Mouse (Mus musculus): ENCODE measurements around the gene Ak8. TPM values are rescaled to one million over a fixed set of nuclear protein-coding genes. Genes with fewer than 3 reads are reported as not detected.

Gene Ak8
- polyA plus RNA-seq, 1 experiment from 2014 or later = 0.72 TPM

GRCm38 (mm10) chr2:28810260-28811013 is 110.5 kb downstream of the Ak8 start:
- no peak for DNase-seq (ENCODE audit: low spot score)

GRCm38 (mm10) chr2:28818866-28819265 is 118.9 kb downstream of the Ak8 start:
- 84% methylated on average over 4 of the region's 4 CpGs for WGBS
- Histone ChIP-seq H3K27ac (replicated peaks) (no peak overlapping the region), H3K9me3 (replicated peaks) (no peaks in the 10 kb centered on the region), H3K4me3 (no peak overlapping the region), H3K36me3 (peaks cover 22% of the 10 kb centered on the region), H3K4me1 (0 out of 2 replicates have a peak, but pooled peaks cover 3% of the 10 kb centered on the region), H3K27me3 (ENCODE audit: low read depth, poor library complexity, severe bottlenecking) (no peaks in the 10 kb centered on the region)
- no peak for DNase-seq (ENCODE audit: low spot score)

More at GRCm38 (mm10) chr2:28810260-28811013, 110.5 kb downstream of the Ak8 start:
- Histone ChIP-seq H3K4me1 (peaks cover 10% of the 10 kb centered on the region), H3K27ac (replicated peaks) (no peak overlapping the region), H3K9me3 (replicated peaks) (no peaks in the 10 kb centered on the region), H3K27me3 (ENCODE audit: low read depth, poor library complexity, severe bottlenecking) (no peaks in the 10 kb centered on the region), H3K36me3 (no peaks in the 10 kb centered on the region), H3K4me3 (no peak overlapping the region)
- WGBS = 59% methylated on average over 5 of the region's 5 CpGs

- H3K4me1 ChIP-seq = no peaks in the 10 kb centered on the region
- H3K4me3 ChIP-seq = no peak overlapping the region
- DNase-seq (ENCODE audit: low spot score) = no peak
- 48% methylated on average over 4 of the region's 4 CpGs for WGBS
- H3K27ac ChIP-seq (replicated peaks) = no peak overlapping the region
- peaks cover 100% of the 10 kb centered on the region for H3K36me3 ChIP-seq
- H3K9me3 ChIP-seq (replicated peaks) = no peaks in the 10 kb centered on the region
- no peaks in the 10 kb centered on the region for H3K27me3 ChIP-seq (ENCODE audit: low read depth, poor library complexity, severe bottlenecking)
Observed at GRCm38 (mm10) chr2:28829265-28829664, 129.3 kb downstream of the Ak8 start.

GRCm38 (mm10) chr2:28836181-28836940 is 136.4 kb downstream of the Ak8 start:
- no peaks in the 10 kb centered on the region for H3K27me3 ChIP-seq (ENCODE audit: low read depth, poor library complexity, severe bottlenecking)
- no peak overlapping the region for H3K4me3 ChIP-seq
- WGBS = 86% methylated on average over 3 of the region's 3 CpGs
- H3K9me3 ChIP-seq (replicated peaks) = no peaks in the 10 kb centered on the region
- DNase-seq (ENCODE audit: low spot score) = no peak
- H3K36me3 ChIP-seq = peaks cover 56% of the 10 kb centered on the region
- H3K4me1 ChIP-seq = peaks cover 29% of the 10 kb centered on the region
- no peak overlapping the region for H3K27ac ChIP-seq (replicated peaks)

- WGBS = under 1% methylated on average over 53 of the region's 53 CpGs
- H3K27me3 ChIP-seq (ENCODE audit: low read depth, poor library complexity, severe bottlenecking) = no peaks in the 10 kb centered on the region
- H3K4me1 ChIP-seq = peaks cover 48% of the 10 kb centered on the region
- no peaks in the 10 kb centered on the region for H3K9me3 ChIP-seq (replicated peaks)
- peak overlapping the region; percentile 96 for H3K27ac ChIP-seq (replicated peaks)
- DNase-seq (ENCODE audit: low spot score) = peak; percentile 45
- peak overlapping the region; percentile 99 for H3K4me3 ChIP-seq
- peaks cover 27% of the 10 kb centered on the region for H3K36me3 ChIP-seq
Observed at GRCm38 (mm10) chr2:28839501-28840221, 139.7 kb downstream of the Ak8 start.

GRCm38 (mm10) chr2:28840222-28840951 is 140.4 kb downstream of the Ak8 start, which contains the start of the genes Gtf3c4 and Ddx31:
TSS of gene Gtf3c4 (minus strand) at chr2:28840360.
TSS of gene Ddx31 (plus strand) at chr2:28840406.
- H3K9me3 ChIP-seq (replicated peaks) = no peaks in the 10 kb centered on the region
- H3K4me1 ChIP-seq = peaks cover 48% of the 10 kb centered on the region
- peak within 1 kb of the TSS; percentile 96 for H3K27ac ChIP-seq (replicated peaks)
- H3K27me3 ChIP-seq (ENCODE audit: low read depth, poor library complexity, severe bottlenecking) = no peaks in the 10 kb centered on the region
- peaks cover 27% of the 10 kb centered on the region for H3K36me3 ChIP-seq
- peak; percentile 95 for DNase-seq (ENCODE audit: low spot score)
- H3K4me3 ChIP-seq = peak within 1 kb of the TSS; percentile 99
- under 1% methylated on average over 63 of the region's 63 CpGs for WGBS

- Histone ChIP-seq H3K36me3 (peaks cover 35% of the 10 kb centered on the region), H3K27me3 (ENCODE audit: low read depth, poor library complexity, severe bottlenecking) (no peaks in the 10 kb centered on the region), H3K27ac (replicated peaks) (no peak overlapping the region), H3K4me1 (peaks cover 46% of the 10 kb centered on the region), H3K9me3 (replicated peaks) (no peaks in the 10 kb centered on the region), H3K4me3 (peak overlapping the region; percentile 99; the same call in 1 of the 2 replicates)
- 81% methylated on average over 3 of the region's 3 CpGs for WGBS
- no peak for DNase-seq (ENCODE audit: low spot score)
Observed at GRCm38 (mm10) chr2:28842042-28842441, 142.1 kb downstream of the Ak8 start.

DNA sequence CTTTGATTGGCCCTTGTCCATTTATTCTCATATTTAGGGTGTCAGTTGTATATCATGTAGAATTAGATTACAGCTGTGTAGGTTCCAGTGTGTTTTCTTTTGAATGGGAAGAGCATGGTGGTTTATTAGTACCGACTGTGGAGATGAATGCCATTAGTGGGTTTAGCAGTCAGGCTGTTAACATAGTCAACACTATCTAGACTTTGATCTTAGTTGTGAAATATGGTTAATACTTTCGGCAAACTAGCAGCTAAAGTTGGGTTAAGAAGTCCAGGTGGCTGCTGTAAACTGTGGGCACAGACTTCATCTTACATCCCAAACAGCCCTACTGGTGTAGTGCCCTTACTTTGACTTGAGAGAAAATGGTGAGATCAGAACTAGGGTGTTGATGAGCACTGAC is 148.9 kb downstream of the Ak8 start:
- H3K27ac ChIP-seq (replicated peaks) = no peak overlapping the region
- DNase-seq (ENCODE audit: low spot score) = no peak
- peaks cover 78% of the 10 kb centered on the region for H3K36me3 ChIP-seq
- no peaks in the 10 kb centered on the region for H3K4me1 ChIP-seq
- WGBS = 91% methylated on average over 2 of the region's 2 CpGs
- H3K4me3 ChIP-seq = no peak overlapping the region
- H3K27me3 ChIP-seq (ENCODE audit: low read depth, poor library complexity, severe bottlenecking) = no peaks in the 10 kb centered on the region
- H3K9me3 ChIP-seq (replicated peaks) = no peaks in the 10 kb centered on the region

DNA sequence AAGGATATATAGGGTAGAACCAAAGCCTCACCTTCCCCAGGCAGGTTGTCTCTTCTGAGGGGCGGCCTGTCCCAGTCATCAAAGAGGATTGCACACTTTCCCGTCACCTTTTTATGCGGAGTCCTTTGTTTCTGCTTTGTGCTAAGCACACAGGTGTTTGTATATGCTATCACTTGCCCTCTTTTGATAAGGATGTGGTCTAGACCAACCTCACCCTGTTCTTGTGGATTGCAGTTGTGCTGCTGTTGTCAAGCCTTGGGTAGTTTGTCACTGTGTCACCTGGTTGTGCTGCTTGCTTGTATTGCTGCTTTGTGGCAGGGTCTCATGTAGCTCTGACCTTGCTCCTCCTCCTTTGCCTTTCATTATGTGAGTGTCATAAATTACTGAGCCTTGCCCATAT is 152.6 kb downstream of the Ak8 start:
- H3K36me3 ChIP-seq = peaks cover 77% of the 10 kb centered on the region
- WGBS = 87% methylated on average over 3 of the region's 3 CpGs
- H3K27me3 ChIP-seq (ENCODE audit: low read depth, poor library complexity, severe bottlenecking) = no peaks in the 10 kb centered on the region
- H3K4me1 ChIP-seq = no peaks in the 10 kb centered on the region
- H3K27ac ChIP-seq (replicated peaks) = no peak overlapping the region
- DNase-seq (ENCODE audit: low spot score) = no peak
- H3K4me3 ChIP-seq = no peak overlapping the region
- H3K9me3 ChIP-seq (replicated peaks) = no peaks in the 10 kb centered on the region

- H3K4me1 ChIP-seq = no peaks in the 10 kb centered on the region
- WGBS = 89% methylated on average over 2 of the region's 2 CpGs
- no peaks in the 10 kb centered on the region for H3K27me3 ChIP-seq (ENCODE audit: low read depth, poor library complexity, severe bottlenecking)
- no peak for DNase-seq (ENCODE audit: low spot score)
- H3K4me3 ChIP-seq = no peak overlapping the region
- no peak overlapping the region for H3K27ac ChIP-seq (replicated peaks)
- peaks cover 78% of the 10 kb centered on the region for H3K36me3 ChIP-seq
- no peaks in the 10 kb centered on the region for H3K9me3 ChIP-seq (replicated peaks)
Observed at GRCm38 (mm10) chr2:28855773-28856172, 155.8 kb downstream of the Ak8 start.

DNA sequence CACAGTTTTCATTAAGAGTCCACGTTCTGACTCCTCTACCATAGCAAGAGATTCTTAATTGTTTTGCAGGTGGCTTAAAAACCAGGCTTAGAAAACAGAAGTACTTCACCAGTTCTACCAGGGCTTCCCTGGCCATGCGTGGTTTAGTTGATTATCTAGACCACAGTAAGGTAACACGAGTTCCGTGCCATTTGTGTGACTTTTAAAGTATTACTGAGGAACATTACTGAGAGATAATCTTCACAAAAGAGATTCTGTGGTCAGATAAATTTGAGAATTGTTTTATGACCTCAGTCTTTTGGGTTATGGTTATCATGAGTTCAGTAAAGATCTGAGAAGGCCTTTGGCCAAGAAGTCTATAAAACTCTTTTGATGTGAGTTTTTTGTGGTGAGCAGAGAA is 159.3 kb downstream of the Ak8 start:
- no peaks in the 10 kb centered on the region for H3K4me1 ChIP-seq
- no peaks in the 10 kb centered on the region for H3K27me3 ChIP-seq (ENCODE audit: low read depth, poor library complexity, severe bottlenecking)
- no peak overlapping the region for H3K4me3 ChIP-seq
- WGBS = 95% methylated on average over 4 of the region's 4 CpGs
- no peak for DNase-seq (ENCODE audit: low spot score)
- peaks cover 97% of the 10 kb centered on the region for H3K36me3 ChIP-seq
- H3K9me3 ChIP-seq (replicated peaks) = no peaks in the 10 kb centered on the region
- H3K27ac ChIP-seq (replicated peaks) = no peak overlapping the region
